Mouse (Mus musculus): ENCODE data around the gene Mef2c. TPM values are rescaled to one million over a fixed set of nuclear protein-coding genes. Genes with fewer than 3 reads are reported as not detected.

Gene Mef2c
- total and polyA plus RNA-seq, 2 experiments from 2014 or later, result 69.0 to 81.9 TPM

DNA sequence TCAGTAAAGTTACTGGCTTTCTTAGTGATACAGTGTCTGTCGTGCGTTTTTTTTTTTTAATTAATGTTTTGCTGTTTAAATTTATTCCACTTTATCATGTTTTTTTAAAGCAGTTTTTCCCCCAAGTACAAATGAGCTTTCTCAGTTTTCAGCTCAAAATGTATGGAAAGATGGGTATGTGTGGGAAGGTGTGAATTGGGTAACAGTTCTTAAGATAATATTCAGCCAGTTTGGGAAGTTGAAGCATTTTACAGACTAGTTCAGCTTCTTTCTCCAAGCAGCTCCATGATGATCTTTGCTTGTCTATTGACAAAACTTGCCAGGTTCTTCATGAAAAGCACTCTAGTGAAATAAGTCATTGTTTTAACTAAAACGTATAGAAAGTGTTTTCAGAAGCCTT, 163.2 kb downstream of the Mef2c start:
- H3K36me3 ChIP-seq (replicated peaks; ENCODE audit: control insufficient read depth, insufficient read depth, low read length), result peaks cover 29% of the 10 kb centered on the region
- H3K27ac ChIP-seq (ENCODE audit: low read depth), result no peak overlapping the region
- no peaks in the 10 kb centered on the region for H3K27me3 ChIP-seq (ENCODE audit: control insufficient read depth, insufficient read depth, low read length)
- ATAC-seq (ENCODE audit: insufficient read depth, low read depth) (no peak), DNase-seq (ENCODE audit: low spot score) (no peak)
- TF ChIP-seq EP300 (IDR thresholded peaks at IDR 0.05; ENCODE audit: low read depth), result no peak
- H3K4me1 ChIP-seq (ENCODE audit: control insufficient read depth, insufficient read depth), result no peaks in the 10 kb centered on the region
- WGBS, result 85% methylated on average over 3 of the region's 3 CpGs
- H3K9ac ChIP-seq (replicated peaks; ENCODE audit: low read depth, low read length), result no peak overlapping the region
- H3K4me2 ChIP-seq (ENCODE audit: low read depth, low read length), result no peak overlapping the region
- no peaks in the 10 kb centered on the region for H3K9me3 ChIP-seq (replicated peaks; ENCODE audit: control insufficient read depth, low read length)
- no peak overlapping the region for H3K4me3 ChIP-seq (ENCODE audit: low read depth, low read length)

DNA sequence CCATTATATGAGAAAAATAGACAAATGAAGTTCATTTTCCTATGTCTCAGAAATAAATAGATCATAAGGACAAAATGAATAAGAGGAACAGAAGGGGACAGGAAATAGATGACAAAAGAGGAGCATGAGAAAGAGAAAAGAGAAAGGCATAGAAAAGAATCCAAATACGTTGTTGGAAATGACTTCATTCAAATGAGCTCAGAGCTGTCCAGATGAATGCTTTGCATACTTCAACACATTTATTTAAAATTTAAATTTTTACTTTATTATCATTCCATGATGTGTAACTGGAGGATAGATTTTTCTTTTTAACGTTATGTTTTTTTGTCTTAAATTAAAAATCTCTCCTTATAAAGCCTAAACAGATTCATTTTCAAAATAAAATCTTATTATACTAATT, 203.8 kb downstream of the Mef2c start:
- WGBS, result 53% methylated on average over 2 of the region's 2 CpGs
- Histone ChIP-seq H3K4me3 (ENCODE audit: low read depth, low read length) (no peak overlapping the region), H3K36me3 (replicated peaks; ENCODE audit: control insufficient read depth, insufficient read depth, low read length) (no peaks in the 10 kb centered on the region), H3K4me1 (ENCODE audit: control insufficient read depth, insufficient read depth) (no peaks in the 10 kb centered on the region), H3K9ac (replicated peaks; ENCODE audit: low read depth, low read length) (no peak overlapping the region), H3K9me3 (replicated peaks; ENCODE audit: control insufficient read depth, low read length) (no peaks in the 10 kb centered on the region), H3K4me2 (ENCODE audit: low read depth, low read length) (no peak overlapping the region), H3K27ac (ENCODE audit: low read depth) (no peak overlapping the region), H3K27me3 (ENCODE audit: control insufficient read depth, insufficient read depth, low read length) (peaks cover 14% of the 10 kb centered on the region)
- TF ChIP-seq EP300 (IDR thresholded peaks at IDR 0.05; ENCODE audit: low read depth), result no peak
- TF ChIP-seq CTCF (IDR thresholded peaks at IDR 0.05; ENCODE audit: low read depth), result no peak
- DNase-seq (ENCODE audit: low spot score) (no peak), ATAC-seq (ENCODE audit: insufficient read depth, low read depth) (no peak)

DNA sequence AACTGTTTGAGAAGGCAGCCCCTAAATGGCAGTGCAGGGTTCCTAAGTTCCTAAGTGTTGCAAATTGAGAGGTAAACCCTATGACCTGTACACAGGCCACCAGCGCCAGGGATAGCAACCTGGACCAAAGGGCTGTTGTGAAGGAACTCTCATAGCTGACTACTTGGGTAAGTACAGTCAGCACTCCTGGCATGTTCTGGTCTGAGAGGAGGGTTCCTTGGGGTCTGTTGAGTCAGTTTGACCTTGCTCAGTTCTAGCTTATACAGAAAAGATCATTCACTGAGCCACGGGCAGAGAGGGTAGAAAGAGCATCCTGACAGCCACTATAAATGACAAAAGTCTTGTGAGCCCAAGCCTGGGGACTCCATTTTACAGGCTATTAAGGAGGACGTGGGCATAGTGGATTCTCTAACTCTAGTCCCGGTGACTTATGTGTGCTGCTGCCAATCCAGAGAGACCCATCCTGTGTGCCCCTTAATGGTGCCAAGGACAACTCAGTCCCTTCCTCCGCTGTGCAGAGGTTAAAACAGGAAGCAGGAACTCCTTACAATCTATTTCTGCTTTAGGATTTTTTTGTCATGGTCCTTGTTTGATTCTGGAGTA, 209.0 kb downstream of the Mef2c start:
- Histone ChIP-seq H3K9me3 (replicated peaks; ENCODE audit: control insufficient read depth, low read length) (no peaks in the 10 kb centered on the region), H3K36me3 (replicated peaks; ENCODE audit: control insufficient read depth, insufficient read depth, low read length) (no peaks in the 10 kb centered on the region), H3K27ac (ENCODE audit: low read depth) (no peak overlapping the region), H3K27me3 (ENCODE audit: control insufficient read depth, insufficient read depth, low read length) (peaks cover 66% of the 10 kb centered on the region), H3K4me2 (ENCODE audit: low read depth, low read length) (no peak overlapping the region), H3K4me3 (ENCODE audit: low read depth, low read length) (no peak overlapping the region), H3K4me1 (ENCODE audit: control insufficient read depth, insufficient read depth) (no peaks in the 10 kb centered on the region), H3K9ac (replicated peaks; ENCODE audit: low read depth, low read length) (no peak overlapping the region)
- ATAC-seq (ENCODE audit: insufficient read depth, low read depth) (no peak), DNase-seq (ENCODE audit: low spot score) (no peak)
- TF ChIP-seq CTCF (IDR thresholded peaks at IDR 0.05; ENCODE audit: low read depth), result no peak
- no peak for TF ChIP-seq EP300 (IDR thresholded peaks at IDR 0.05; ENCODE audit: low read depth)
- 24% methylated on average over 5 of the region's 5 CpGs for WGBS

DNA sequence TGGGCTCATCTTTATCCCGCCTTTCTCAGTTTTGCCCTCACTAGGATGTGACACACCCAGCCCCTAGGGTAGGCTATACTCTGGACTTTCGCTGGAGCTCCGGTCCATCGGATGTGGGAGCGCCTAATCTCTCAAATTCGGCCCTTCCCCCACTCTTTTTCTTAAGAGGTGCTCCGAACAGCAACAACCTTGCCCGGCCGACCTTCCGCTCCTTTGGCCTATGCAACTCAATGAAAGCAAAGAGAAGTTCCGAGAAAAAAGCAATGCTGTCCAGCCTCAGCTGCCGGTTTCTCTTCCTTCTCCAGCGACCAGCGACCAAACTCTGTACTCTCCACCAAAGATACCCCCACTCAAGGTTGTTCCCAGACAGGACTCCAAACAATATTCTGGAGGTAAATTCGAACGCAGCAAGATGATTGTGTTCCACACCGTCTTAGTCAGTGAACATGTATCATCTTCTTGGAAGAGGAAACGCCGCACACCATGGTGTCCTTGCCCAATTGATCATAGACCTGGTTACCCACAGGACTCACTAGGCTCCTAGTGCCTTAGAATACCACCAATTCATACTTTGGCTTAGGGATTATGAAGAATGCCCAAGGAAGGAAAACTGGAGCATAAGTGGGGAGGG, 209.9 kb downstream of the Mef2c start:
- WGBS, result 4% methylated on average over 19 of the region's 19 CpGs
- Histone ChIP-seq H3K4me2 (ENCODE audit: low read depth, low read length) (no peak overlapping the region), H3K9ac (replicated peaks; ENCODE audit: low read depth, low read length) (no peak overlapping the region), H3K4me1 (ENCODE audit: control insufficient read depth, insufficient read depth) (no peaks in the 10 kb centered on the region), H3K36me3 (replicated peaks; ENCODE audit: control insufficient read depth, insufficient read depth, low read length) (no peaks in the 10 kb centered on the region), H3K27ac (ENCODE audit: low read depth) (no peak overlapping the region), H3K4me3 (ENCODE audit: low read depth, low read length) (no peak overlapping the region), H3K27me3 (ENCODE audit: control insufficient read depth, insufficient read depth, low read length) (peaks cover 75% of the 10 kb centered on the region), H3K9me3 (replicated peaks; ENCODE audit: control insufficient read depth, low read length) (no peaks in the 10 kb centered on the region)
- no peak for DNase-seq (ENCODE audit: low spot score)
- no peak for TF ChIP-seq CTCF (IDR thresholded peaks at IDR 0.05; ENCODE audit: low read depth)
- no peak for TF ChIP-seq EP300 (IDR thresholded peaks at IDR 0.05; ENCODE audit: low read depth)
- no peak for ATAC-seq (ENCODE audit: insufficient read depth, low read depth)

DNA sequence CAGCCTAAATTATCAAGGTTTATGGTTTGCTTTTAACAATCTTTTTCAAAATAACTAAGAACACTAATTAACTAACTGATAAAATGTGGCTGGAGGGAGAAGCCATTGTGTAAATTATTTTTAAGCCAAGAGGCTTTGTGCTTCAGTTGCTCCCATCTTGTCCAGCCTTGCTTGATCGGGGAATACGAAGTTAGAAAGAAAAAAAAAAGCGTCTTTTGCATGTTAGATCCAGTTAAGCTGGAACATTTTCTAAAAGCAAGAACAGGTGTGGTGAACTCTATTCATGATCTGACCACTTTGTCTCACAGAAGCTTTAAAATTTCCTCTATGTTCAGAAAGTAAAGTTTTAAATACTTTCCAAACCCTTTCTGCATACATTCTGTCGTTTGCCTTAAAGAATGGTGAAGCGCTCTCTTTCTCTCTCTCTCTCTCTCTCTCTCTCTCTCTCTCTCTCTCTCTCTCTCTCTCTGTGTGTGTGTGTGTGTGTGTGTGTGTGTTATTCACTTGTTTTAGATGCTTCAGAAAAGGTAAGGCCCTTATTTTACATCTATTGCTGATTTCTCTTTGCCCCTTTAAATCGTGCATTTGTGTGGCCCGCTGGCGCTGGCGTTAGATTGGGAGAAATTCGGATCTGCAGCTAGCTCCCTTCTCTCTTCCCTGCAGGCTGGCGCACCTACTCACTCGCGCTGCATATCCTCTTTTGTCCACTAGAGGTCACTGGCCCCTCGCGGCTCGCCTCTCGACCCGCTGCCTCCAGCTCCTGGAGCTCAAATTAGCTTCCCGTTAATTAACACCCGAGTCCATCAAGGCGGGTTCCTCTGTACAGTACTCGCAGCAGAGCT, 210.9 kb downstream of the Mef2c start:
- H3K9ac ChIP-seq (replicated peaks; ENCODE audit: low read depth, low read length), result no peak overlapping the region
- H3K27ac ChIP-seq (ENCODE audit: low read depth), result no peak overlapping the region
- H3K4me2 ChIP-seq (ENCODE audit: low read depth, low read length), result 0 out of 2 replicates have a peak overlapping the region, but pooled peaks have one; percentile 27
- H3K27me3 ChIP-seq (ENCODE audit: control insufficient read depth, insufficient read depth, low read length), result peaks cover 84% of the 10 kb centered on the region
- DNase-seq (ENCODE audit: low spot score), result peak; percentile 51
- ATAC-seq (ENCODE audit: insufficient read depth, low read depth), result peak; percentile 79
- no peak for TF ChIP-seq EP300 (IDR thresholded peaks at IDR 0.05; ENCODE audit: low read depth)
- TF ChIP-seq CTCF (IDR thresholded peaks at IDR 0.05; ENCODE audit: low read depth), result peak; percentile 94
- H3K4me1 ChIP-seq (ENCODE audit: control insufficient read depth, insufficient read depth), result no peaks in the 10 kb centered on the region
- H3K4me3 ChIP-seq (ENCODE audit: low read depth, low read length), result peak overlapping the region; percentile 28; the same call in 1 of the 2 replicates
- WGBS, result 1% methylated on average over 22 of the region's 22 CpGs
- no peaks in the 10 kb centered on the region for H3K36me3 ChIP-seq (replicated peaks; ENCODE audit: control insufficient read depth, insufficient read depth, low read length)
- H3K9me3 ChIP-seq (replicated peaks; ENCODE audit: control insufficient read depth, low read length), result no peaks in the 10 kb centered on the region

Measured in heart, postnatal 0 days (tissue).